Mouse (Mus musculus) lung, postnatal 4 days (tissue): ENCODE results near the gene Prickle3.

ENCODE experiments used
- DNase-seq, 2 experiments: peaks; one replicate each; pipeline ENCODE4 v3.0.0; 2021

Prickle3 gene

DNA sequence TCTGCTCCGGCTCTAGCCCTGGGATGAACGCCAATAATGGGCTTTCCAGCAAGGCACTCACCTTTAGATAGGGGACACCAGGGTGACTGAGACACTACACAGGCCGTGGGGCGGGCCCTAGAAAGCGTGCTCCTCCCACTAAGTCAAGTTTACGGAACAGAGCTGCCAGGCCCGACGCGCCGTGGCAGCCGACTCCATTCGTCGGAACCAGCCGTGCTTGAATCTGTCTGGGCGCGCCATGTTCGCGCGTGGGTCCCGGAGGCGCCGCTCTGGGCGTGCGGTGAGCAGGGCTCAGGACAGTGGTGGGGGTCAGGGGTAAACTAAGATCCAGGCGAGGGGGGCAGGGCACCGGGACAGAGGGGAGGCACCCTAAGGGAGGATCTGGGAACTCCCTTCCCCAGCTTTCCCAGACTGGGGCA, at the start of gene Prickle3:
Prickle3 (plus strand) TSS at position 40 of the 419 bp plus-strand sequence.
- DNase-seq = peak; percentile 71 to 75

GRCm38 (mm10) chrX:7610035-7610434, 47.0 kb upstream of the Prickle3 start:
- DNase-seq = no peak

DNA sequence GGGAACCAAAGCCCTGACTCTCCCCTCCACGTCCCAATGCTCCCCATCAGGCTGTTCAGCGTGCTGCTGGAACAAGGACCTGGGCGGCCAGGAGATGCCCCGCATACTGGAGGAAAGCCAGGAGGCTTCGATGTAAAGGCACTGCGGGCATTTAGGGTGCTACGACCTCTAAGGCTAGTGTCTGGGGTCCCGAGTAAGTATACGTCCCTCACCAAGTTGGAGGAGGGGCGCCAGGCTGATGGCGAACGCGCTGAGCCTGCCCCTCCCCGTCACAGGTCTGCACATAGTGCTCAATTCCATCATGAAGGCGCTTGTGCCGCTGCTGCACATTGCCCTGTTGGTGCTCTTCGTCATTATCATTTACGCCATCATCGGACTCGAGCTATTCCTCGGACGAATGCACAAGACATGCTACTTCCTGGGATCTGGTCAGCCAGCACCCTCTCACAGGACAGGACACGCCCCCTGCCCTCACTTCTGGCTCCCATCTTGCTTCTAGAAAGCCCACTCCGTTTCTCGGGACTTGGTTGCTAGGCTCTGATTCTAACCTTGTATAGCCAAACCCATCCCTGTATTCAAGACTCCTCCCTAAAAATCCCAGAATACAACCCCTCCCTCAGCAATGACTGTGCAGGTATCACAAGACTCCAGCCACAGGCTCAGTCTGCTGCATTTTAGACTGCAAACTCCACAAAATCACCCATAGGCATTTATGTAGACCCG, 46.4 kb upstream of the Prickle3 start:
- DNase-seq = no peak

GRCm38 (mm10) chrX:7617889-7618551, 39.0 kb upstream of the Prickle3 start:
- DNase-seq = no peak

DNA sequence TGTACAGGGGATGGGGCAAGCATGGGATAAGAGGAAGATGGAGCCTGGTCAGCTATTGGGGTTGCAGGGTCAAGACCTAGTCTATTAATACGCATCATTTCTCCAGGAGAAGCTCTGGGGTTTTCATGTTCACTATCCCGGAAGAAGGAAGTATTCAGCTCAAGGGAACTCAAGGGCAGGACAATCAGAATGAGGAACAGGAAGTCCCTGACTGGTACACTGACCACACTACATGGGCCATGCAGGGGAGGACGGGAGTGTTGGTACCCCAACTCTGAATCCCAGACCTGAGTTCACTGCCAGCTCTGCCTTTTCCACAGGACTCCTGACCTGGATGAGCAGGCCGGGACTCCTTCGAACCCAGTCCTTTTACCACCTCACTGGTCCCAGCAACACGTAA, 24.5 kb upstream of the Prickle3 start:
- no peak for DNase-seq

DNA sequence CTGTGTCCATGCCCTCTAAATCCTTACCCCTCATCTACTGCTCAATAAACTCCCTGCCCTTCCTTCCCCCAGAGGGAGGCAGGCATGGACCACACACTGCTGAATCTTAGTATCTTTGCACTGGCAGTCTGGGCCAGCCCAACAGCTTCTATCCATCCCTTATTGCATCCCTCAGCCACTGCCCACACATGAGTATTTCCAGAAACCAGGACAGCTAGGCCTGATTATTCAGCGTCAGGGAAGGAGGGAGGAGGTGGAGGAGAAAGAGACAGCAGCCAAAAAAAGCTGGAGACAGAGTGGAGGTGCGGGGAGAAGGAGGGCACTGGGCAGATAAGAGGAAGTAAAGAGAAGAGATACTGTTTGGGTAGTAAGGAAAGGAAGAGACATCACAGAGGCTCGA, 22.0 kb upstream of the Prickle3 start:
- no peak for DNase-seq

GRCm38 (mm10) chrX:7638401-7639091, 18.5 kb upstream of the Prickle3 start, which contains the start of gene Syp:
Syp (plus strand) TSS chrX:7638471.
- peak; percentile 73 to 82 for DNase-seq

GRCm38 (mm10) chrX:7639536-7640325, 17.3 kb upstream of the Prickle3 start:
- DNase-seq = no peak

GRCm38 (mm10) chrX:7640785-7641184, 16.3 kb upstream of the Prickle3 start:
- DNase-seq = no peak

- DNase-seq = peak; percentile 55 to 82
Measured at GRCm38 (mm10) chrX:7645349-7645748, 11.7 kb upstream of the Prickle3 start.

GRCm38 (mm10) chrX:7648671-7649304, 8.3 kb upstream of the Prickle3 start:
- DNase-seq = peak; percentile 85 to 92

DNA sequence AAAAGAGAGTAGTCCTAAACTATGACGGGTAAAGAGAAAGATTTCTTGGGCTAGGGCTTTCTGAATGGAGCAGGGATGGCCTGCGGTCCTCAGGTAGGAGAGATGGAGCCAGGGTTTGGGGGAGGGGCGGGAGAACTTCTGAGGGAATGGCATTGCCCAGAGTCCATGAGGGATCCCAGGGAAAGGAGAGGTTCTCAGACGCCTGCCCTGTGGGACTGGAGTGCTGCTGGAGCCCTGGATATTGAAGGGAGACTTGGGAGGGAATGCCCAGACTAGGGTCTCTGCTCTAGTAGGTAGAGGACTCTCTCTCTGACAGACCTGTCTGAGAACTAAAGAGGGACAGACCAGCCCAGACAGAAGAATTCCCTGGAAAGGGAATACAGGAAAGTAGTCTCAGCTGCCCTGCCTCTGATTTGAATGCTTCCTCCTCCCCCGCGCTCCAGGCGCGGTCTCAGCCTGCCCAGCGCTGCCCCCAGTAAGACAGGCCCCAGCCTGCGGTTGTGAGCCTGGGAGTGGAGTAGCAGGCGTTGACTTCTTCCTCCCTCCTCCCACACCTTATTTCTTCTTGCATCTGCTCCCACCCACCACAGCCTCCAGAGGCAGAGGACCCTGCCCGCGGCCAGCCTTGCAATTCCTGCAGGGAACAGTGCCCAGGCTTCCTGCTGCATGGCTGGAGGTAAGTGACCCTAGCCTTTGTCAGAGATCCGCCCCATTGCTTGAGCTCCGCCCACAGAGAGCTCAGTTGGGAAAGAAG, 1.1 kb downstream of the Prickle3 start:
- peak; percentile 46 to 68 for DNase-seq

DNA sequence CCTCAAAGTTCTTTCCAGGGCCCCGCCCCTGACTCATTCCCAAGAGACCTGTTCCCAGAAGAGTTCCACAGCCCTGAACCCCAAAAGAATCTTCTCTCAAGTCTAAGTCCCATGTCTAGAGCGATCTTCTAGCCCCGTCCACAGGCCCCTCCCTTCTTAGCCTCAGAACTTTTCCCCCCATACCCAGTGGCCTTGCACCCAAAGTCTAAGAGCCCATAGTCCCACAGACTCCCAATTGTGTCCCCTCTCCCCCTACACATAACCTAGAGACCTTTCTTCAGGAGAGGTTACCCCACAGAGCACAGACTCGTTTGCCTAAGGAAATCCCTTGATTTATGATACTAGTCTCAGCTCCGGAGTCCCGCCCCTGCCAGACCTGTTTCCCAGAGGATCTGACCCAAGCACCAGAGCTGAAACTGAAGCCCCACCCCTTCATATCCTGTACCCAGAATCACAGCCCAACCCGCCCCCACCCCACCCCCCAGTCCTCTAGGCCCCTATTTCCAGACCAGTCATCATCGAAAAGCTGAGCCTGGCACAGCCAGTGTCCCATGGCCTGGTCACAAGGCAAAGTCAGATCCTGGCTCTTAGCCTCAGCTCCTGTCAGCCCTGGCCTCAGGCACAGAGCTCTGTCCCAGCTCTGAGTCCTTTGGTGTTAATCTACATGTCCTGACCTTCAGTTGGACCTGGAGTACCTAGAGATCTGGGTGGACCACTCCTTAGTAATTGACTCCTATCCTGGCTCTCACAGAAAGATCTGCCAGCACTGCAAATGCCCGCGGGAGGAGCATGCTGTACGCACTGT, 1.9 kb downstream of the Prickle3 start:
- DNase-seq = no peak

GRCm38 (mm10) chrX:7661086-7661485, 4.0 kb downstream of the Prickle3 start:
- no peak for DNase-seq

- no peak for DNase-seq
Measured at GRCm38 (mm10) chrX:7662936-7663335, 5.9 kb downstream of the Prickle3 start.

DNA sequence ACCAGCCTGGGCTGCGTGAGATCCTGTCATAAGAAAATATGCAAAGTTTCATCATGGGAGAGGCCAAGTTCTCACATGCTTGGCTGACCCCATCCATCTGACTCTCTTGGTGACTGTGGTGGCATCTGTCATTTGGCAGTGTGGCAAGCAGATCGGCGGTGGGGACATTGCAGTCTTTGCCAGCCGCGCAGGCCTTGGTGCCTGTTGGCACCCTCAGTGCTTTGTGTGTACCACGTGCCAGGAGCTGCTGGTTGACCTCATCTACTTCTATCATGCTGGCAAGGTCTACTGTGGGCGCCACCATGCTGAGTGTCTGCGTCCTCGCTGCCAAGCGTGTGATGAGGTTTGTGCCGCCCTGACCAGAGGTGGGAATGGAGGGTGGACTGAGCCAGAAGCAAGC, 7.7 kb downstream of the Prickle3 start:
- DNase-seq = no peak

DNA sequence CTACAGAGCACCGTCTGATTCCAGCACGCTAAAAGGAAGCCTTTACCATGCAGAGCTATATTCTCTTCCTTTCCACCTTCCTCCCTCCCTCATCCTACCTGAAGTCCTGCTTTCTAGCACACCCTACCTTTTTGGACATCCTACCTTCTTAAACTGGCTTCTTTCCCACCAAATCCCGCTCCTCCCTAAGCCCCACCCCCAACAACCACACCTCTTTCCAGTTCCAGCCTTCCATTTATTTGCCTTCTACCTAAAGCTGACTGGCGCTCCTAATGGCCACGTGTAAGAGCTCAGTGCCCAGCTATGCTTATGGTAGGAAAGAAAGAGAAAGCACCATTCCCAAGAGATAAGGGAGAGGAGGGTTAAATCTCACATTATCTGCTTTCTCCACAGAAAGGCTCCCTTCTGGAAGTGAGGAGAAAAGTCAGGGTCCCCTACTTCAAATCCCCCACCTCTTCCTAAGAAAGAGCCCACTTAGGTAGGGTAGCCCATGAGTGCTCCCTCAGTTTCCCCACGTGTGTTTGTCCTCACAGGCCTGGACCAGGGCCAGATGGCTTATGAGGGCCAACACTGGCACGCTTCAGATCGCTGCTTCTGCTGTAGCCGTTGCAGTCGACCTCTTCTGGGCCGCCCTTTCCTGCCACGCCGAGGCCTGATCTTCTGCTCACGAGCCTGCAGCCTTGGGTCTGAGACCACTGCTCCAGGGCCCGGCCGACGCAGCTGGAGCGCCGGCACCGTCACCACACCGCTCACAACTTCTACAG, 8.9 kb downstream of the Prickle3 start:
- no peak for DNase-seq

GRCm38 (mm10) chrX:7670390-7670881, 13.4 kb downstream of the Prickle3 start:
- peak; percentile 80 to 84 for DNase-seq

- peak; percentile 60 to 72 for DNase-seq
Measured at GRCm38 (mm10) chrX:7670921-7671623, 14.0 kb downstream of the Prickle3 start, which contains the start of gene Plp2. Plp2 (minus strand) TSS chrX:7671390.
